Mouse (Mus musculus): ENCODE results near the gene Asic1. TPM values are rescaled to one million over a fixed set of nuclear protein-coding genes. Genes with fewer than 3 reads are reported as not detected.
A peak's percentile ranks its signal among the peaks of the same experiment; 100 is the strongest.
"Not testable (repeated sequence)": the region's sequence is repeated elsewhere in the genome, so short reads cannot be mapped to it uniquely, and the experiment has no call there.

Asic1 gene
- total RNA-seq, 2 experiments from 2014 or later, result not detected

DNA sequence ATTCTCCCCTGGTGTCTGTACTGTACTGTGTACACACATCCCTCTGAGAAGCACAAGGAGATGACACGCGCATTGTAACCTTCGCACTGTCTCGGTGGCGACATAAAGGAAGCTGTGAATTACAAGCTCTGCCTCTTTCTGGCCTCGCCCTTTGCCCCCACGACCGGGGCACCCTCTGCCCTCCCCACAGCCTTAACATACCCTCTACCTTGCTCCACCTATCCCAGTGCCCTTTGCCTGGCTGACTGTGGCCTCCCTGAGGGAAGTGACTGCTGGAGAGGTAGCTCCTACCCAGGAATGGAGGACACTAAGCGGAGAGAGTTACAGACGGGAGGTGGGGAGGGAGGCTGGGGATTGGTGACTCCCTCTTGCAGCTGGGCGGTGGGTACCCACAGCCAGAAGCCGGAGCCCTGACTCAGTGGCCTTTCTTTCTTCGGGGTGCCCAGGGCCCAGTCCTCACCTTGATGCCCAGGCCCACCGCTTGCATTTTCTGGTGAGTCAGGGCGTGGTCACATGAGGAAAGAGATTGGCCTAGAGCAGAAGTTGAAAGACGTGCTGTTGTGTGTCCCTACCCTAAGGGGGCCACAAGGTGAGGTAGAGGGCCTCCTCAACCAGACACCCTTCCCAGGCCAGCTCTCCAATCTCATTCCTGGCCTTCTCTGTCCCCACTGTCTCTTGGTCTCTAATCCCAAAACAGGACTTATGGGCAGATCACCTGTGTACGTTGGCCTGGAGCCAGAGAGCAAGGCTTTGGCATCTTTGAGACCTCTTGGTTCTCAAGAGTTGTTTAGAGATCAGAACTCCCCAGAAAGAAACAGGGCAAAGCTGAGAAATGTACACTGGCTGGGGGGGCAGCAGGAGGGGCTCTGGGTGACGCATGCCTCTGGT lies 30.3 kb downstream of the Asic1 start:
- ATAC-seq (replicated peaks; ENCODE audit: poor library complexity, severe bottlenecking), result no peak

DNA sequence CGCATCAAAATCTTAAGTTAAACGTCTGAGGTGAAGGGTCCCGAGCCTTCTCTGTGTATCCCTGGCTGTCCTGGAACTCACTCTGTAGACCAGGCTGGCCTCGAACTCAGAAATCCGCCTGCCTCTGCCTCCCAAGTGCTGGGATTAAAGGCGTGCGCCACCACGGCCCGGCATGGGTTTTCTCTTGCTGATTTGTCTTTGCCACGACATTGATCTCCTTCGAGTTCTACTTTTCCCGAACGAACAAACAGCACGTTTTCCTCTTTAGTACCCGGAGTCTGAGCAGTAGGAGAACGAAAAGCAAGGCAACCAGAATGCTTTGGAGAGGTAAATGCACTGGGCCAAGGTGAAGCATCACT lies 31.5 kb downstream of the Asic1 start:
- not testable (repeated sequence) for ATAC-seq (replicated peaks; ENCODE audit: poor library complexity, severe bottlenecking)

DNA sequence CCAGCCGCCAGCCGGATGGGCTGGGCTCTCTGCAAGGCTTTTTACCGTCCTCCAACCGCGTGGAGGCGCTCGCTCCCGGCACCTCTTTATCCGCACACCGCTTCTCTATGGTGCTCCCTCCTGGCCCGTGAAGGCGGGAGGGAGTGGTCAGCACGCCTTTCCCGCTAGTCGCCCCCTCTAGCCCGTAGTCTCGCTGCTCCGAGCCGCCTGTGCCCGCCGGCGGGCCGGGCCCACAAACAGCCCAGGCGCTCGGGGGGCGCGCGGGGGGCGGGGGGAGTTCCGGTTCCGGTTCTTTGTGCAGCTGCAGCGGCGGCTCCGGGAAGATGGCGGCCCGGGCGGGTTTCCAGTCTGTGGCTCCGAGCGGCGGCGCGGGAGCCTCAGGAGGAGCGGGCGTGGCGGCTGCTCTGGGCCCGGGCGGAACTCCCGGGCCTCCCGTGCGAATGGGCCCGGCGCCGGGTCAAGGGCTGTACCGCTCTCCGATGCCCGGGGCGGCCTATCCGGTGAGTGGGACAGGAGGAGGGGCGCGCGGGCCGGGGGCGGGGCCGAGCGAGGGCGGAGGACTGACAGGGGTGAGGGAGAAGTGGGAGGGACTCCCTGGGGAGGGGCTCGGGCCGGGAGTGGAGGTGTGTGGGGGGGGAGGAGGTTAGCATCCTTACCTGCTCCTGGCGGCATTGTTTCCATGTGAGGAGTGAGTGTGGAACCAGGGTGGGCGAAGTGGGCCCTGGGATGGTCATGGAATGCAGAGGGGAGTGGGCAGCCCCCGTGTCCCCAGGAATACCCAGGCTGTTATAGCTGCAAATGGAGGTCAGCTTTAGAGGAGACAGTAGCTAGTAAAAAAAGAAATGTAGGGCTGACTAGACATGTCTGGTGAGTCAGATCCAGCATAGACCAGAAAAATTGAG lies 32.1 kb downstream of the Asic1 start, which contains the start of gene Smarcd1:
TSS of gene Smarcd1 (plus strand) at position 131 of the 902 bp plus-strand sequence.
- ATAC-seq (replicated peaks; ENCODE audit: poor library complexity, severe bottlenecking), result peak; percentile 91

DNA sequence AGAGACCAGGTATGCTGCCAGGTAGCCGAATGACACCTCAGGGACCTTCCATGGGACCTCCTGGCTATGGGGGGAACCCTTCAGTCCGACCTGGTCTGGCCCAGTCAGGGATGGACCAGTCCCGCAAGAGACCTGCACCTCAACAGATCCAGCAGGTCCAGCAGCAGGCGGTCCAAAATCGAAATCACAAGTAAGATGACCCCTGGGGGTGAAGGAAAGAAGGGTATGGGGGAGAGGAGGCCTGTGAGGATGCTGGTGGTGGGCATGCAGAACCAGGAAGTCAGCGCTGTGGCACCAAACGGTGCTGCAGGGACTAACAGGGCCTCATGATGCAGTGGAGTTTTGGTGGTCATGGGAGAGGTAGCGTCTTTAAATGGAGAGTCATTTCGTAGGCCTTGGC lies 32.9 kb downstream of the Asic1 start:
- no peak for ATAC-seq (replicated peaks; ENCODE audit: poor library complexity, severe bottlenecking)

DNA sequence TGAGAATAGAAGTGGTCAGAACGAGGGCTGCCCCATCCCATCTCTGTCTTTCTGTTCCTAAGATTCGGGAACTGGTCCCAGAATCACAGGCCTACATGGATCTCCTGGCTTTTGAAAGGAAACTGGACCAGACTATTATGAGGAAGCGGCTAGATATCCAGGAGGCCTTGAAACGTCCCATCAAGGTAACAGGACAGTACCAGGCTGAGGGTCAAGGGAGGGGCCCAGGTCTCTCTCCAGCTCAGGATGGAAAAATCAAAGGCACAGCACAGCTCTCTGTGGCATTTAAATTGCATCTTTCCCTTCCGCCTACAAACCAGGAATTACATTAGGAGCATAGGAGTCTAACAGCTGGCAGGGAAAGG lies 33.5 kb downstream of the Asic1 start:
- ATAC-seq (replicated peaks; ENCODE audit: poor library complexity, severe bottlenecking), result no peak

DNA sequence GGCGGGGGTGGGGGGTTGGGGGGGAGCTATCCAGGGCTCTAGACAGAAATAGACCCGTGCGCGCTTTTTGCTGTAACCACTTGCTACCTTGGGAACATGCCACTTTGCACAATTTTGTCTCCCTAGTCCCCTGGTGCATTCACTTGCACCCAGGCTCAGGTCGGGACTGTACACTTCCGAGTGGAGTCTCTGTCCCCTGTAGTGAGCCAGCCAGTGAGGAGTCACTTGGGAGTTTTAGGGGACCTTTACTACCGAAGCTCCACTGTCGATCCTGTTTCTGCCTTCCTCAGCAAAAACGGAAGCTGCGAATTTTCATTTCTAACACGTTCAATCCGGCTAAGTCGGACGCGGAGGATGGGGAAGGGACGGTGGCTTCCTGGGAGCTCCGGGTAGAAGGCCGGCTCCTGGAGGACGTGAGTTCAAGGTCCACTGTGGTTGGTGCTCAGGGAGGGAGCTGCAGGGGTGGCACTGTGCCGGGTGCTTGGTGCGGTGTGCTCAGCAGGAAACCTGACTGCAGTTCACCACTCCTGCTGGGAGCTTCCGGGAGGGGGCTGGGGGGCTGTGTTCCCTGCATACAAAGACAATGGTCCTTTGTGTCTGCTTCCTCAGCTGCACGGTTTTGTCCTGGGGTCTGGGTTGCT lies 34.0 kb downstream of the Asic1 start:
- no peak for ATAC-seq (replicated peaks; ENCODE audit: poor library complexity, severe bottlenecking)

DNA sequence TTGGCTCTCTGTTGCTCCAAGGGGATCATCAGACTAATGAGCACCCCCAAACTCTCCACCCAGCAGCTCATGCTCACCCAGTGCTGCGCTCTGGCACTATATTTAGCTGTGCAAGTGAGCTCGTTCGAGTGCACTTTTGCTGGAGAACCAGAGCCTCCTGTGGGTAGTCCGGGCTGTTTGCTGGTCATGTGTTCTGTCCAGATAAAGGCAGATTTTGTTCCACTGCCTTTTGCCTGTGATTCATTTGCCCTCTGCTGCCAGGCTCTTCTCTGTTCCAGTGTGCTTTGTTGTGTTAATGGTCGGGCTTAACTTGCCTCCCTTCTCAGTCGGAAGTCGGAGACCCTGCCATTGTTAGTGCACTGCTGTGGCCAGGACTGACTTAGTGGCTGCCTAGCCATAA lies 34.7 kb downstream of the Asic1 start:
- no peak for ATAC-seq (replicated peaks; ENCODE audit: poor library complexity, severe bottlenecking)

DNA sequence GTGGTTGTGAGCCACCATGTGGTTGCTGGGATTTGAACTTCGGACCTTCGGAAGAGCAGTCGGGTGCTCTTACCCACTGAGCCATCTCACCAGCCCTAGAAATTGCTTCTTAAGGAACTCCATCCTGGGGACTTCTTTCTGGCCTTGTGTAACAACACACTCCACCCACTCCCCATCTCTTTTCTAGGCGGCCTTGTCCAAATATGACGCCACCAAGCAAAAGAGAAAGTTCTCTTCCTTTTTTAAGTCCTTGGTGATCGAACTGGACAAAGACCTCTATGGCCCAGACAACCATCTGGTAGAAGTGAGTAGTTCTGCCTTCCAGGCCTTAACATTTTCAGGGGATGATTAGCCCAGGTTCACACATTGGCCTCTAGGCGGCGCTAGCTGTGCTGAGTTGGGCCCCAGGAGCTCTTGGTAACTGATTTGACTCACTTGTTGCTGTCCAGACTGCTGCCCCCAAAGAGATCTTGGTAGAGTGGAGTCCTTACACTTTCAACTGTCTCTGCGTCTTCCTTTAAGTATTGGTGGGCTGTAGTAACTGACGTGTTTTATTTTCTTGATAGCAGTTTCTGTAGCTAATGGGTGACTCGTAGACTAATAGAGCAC lies 35.4 kb downstream of the Asic1 start, which contains the start of gene Gm17349:
TSS of gene Gm17349 (minus strand) at position 51 of the 609 bp plus-strand sequence.
- peak; percentile 48; the same call in 1 of the 2 replicates for ATAC-seq (replicated peaks; ENCODE audit: poor library complexity, severe bottlenecking)

DNA sequence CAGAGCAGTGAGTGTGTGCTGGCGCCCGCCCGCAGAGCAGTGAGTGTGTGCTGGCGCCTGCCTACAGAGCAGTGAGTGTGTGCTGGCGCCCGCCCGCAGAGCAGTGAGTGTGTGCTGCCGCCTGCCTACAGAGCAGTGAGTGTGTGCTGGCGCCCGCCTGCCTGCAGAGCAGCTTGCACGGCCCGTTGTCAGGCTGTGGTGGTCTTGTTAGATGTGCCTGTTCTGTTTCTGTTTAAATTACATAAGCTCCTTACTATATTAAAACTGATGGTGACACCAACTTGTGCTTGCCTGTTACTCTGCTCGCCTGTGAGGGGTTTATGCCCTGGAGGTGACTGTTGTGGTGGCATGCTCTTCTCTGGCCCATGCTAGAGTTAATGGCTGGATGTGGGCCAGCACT lies 38.0 kb downstream of the Asic1 start:
- ATAC-seq (replicated peaks; ENCODE audit: poor library complexity, severe bottlenecking), result no peak

DNA sequence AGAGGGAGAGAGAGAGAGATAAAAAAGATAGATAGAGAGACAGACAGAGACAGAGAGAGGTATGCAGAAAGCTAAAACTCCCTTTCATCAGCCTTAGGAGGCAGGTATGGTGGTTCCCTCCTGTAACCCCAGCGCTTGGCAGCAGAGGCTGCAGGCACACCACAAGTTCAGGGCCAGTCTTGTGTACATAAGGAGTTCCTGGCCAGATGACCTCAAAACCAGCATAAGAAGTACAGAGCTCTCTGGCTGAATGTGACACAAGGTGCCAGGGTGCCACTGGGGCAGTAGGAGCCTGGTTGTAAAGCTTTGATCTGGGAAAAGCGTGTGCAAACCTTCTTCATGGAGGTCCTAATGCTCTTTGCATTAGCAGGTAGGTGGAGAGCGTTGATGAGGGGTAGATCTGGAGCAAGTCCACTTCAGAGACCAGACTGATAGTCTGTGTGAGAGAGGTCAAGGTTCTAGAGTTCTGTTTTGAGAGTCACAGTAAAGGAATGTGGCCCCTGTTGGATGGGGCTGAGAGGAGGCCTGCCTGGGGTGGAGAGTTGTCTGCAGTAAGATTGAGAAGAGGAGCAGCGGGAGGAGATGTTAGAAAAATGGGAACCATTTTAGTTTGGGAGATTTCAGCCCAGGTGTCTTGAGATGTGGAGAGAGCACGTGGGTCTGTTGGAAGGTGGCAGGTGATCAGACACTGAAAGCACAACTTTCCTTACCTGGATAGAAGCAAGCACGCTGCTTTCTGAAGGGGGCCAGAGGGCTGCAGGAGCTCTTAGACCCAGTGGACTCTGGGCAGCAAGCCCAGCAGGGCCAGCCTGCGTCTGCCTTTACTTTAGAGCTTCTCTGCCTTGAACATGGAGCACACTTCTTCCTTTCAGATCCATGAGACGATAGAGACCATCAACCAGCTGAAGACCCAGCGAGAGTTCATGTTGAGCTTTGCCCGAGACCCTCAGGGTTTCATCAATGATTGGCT lies 40.3 kb downstream of the Asic1 start:
- ATAC-seq (replicated peaks; ENCODE audit: poor library complexity, severe bottlenecking), result no peak

DNA sequence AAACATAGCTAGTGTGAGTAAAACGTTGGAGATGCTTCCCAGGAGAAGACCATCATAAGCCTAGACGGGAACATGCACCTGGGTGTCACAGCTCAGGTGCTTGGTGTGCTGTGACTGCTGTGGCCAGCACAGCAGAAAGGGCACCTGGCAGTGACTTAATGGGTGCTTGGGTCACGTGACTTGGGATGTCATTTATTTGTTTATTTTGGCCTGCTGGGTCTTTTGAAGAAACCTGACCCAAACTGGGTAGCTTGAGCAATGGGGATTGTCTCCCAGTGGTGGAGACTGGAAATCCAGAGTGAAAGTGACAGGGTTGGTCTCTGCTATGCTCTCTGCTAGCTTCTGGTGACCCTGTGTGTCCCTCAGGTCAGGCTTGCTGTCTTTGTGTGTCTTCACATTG lies 41.3 kb downstream of the Asic1 start:
- ATAC-seq (replicated peaks; ENCODE audit: poor library complexity, severe bottlenecking), result no peak

DNA sequence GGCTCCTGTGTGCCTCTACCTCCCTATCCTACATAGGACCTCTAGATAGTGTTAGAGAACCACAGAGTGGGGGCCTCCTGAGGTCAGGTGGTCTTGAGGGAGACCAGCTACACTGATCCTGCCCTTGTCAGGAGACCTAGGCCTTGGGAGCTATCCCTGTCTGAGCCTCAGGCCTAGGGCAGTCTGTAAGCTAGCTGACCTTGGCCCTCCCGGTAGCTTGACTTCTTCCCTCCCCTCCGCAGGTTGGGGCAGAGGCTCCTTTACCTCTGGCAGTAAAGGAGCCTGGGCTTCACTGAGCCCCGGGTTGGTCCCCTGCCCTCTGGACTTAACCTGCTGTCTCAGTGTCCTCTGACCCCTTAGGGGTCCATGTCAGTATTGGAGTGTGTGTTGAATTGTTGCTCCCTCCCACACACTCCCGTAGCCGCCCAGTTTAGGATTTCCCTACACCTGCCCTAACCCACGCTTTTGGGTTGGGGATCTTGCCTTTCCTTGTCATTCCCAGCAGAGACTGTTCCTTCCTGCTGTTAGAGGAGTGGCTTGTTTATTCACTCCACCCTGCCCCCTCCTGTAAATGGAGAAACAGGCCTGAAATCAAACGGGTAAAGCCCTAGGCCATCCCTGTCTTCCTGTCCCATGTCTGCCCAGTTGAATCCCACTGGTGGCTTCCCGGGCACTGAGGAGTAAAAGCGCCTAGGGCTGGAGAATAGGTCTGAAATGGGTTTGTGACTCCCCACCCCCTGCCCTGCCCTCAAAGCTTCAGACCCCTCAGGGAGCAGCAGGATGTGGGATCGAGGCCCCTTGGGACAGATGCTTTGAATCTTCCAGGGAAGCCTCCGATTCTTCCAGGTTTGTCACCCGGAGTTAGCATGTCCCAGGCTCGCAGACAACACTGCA lies 42.7 kb downstream of the Asic1 start:
- no peak for ATAC-seq (replicated peaks; ENCODE audit: poor library complexity, severe bottlenecking)

DNA sequence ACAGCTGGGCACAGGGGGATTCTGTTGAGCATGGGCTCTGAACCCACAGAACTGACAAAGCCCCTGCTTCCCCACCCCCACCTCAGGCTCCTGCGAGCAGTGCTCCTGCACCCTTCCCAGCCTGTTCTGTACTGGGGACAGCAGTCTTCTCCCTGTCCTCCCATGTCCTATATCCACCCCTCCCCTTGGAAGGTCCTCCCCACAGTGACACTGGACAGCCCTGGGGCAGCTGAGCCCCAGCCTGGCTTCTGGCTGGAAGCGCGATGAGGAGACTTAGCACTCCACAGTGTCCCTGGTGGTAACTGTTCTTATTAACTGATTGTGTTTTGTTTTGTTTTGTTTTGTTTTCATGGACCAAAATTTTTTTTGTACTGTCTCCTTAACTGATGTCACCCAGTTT lies 43.4 kb downstream of the Asic1 start:
- no peak for ATAC-seq (replicated peaks; ENCODE audit: poor library complexity, severe bottlenecking)

DNA sequence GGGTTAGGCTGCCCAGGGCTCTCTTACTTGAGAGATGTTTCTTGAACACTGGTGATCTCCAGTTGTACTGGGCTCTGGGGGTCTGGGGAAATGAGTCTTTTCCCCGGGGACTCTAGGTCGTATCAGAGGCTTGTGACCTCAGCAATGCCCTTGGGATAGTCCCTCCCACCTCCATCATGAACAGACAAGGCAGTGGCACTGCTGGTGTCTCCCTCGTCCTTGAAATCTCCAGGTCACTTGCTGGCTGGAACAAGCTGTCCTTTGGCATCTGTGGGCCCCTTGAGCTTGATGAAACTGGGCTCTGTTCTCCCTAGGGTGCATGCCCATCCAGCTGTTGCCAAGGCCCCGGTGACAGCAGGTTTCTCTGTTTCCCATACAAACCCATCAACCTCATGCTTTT lies 44.0 kb downstream of the Asic1 start:
- ATAC-seq (replicated peaks; ENCODE audit: poor library complexity, severe bottlenecking), result no peak

DNA sequence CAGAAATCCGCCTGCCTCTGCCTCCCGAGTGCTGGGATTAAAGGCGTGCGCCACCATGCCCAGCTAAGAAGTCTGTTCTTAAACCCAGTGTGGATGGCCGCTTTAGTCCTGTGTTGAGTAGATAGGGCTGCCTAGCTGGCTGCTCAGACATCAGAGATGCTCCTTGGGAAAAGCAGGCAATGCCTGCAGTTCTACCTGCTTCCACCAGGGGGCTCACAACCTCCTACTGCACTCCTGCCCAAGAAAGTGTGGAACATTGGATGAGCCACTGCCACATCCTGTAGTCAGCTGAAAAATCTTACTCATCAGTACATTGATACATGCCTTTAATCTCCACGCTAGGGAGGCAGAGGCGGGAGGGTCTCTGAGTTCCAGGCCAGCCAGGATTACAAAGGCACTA lies 44.7 kb downstream of the Asic1 start:
- ATAC-seq (replicated peaks; ENCODE audit: poor library complexity, severe bottlenecking), result peak; percentile 59

DNA sequence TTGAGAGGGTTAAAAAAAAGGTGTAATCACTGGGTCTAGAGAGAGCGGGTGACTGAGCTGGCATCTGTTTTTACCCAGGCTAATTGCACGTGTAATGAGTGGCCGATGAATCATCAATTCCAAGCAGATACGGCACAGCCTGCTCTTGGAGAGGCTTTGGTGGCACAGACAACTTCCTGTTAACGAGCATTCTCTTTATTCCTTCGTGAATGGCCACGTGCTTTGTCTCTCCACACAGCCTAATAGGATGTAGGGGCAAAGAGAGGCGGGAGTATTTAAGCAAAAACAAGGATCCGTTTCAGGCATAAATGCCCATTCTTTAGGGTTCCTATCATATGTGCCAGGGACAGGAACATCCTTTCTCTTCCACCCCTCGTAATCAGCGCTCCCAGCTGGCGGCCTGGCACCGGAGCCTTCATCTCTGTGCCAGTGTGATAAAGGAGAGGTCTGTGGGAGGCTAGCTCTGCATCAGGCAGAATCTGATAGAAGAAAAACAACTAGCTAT lies 45.2 kb downstream of the Asic1 start:
- no peak for ATAC-seq (replicated peaks; ENCODE audit: poor library complexity, severe bottlenecking)

DNA sequence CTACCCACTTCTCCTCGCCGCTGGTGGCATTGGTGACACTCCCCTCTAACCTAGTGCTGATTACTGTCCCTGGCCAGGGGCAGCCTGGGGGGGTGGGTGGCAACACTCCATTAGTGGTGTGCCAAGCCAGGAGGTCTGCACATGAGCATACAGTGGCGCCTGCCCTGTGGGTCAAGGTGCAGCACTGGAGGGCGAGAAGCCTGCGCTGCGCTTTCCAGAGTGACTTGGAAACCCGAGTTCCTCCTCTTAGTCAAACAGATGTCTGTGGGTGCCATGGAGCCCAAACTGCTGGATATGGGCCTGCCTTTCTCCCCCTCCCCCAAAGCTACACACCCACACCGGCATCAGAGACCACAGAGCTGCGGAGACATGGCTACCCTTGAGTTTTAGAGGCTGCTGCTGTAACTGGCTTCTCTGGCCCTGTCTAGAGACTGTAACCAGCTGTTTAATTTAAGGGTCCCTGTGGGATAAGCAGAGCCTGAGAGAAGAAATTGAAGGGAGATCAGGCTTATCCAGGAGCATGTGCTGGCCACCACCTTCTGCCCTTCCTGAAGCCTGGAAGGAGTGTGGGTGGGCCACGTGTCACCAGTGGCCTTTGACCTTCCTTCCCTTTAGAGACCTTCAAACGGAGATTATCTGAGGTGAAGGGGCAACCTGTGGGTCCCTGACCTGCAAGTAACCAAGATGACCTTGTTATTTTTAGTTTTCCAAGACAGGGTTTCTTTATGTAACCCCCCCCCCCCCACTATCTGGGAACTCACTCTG lies 46.0 kb downstream of the Asic1 start:
- ATAC-seq (replicated peaks; ENCODE audit: poor library complexity, severe bottlenecking), result no peak

Measured in granulocyte monocyte progenitor cell, adult 5-6 weeks (primary cell).